Mouse (Mus musculus) cerebellum, adult 2 months (tissue): ENCODE measurements around the gene Large2.

Experiments used
- CTCF ChIP-seq: fragments of 200-500 bp; IDR thresholded peaks from 2 replicates; pipeline ENCODE4 v1.5.1; 2011; ENCODE audit warnings: low read depth, mild to moderate bottlenecking, control low read depth, low read length, moderate library complexity, borderline replicate concordance; ENCODE audit not compliant: insufficient read depth
- POLR2A ChIP-seq: fragments of 200-500 bp; IDR thresholded peaks from 2 replicates; pipeline ENCODE4 v1.6.1; 2011; ENCODE audit warnings: low read length, control low read depth, borderline replicate concordance; ENCODE audit not compliant: insufficient read depth

DNA sequence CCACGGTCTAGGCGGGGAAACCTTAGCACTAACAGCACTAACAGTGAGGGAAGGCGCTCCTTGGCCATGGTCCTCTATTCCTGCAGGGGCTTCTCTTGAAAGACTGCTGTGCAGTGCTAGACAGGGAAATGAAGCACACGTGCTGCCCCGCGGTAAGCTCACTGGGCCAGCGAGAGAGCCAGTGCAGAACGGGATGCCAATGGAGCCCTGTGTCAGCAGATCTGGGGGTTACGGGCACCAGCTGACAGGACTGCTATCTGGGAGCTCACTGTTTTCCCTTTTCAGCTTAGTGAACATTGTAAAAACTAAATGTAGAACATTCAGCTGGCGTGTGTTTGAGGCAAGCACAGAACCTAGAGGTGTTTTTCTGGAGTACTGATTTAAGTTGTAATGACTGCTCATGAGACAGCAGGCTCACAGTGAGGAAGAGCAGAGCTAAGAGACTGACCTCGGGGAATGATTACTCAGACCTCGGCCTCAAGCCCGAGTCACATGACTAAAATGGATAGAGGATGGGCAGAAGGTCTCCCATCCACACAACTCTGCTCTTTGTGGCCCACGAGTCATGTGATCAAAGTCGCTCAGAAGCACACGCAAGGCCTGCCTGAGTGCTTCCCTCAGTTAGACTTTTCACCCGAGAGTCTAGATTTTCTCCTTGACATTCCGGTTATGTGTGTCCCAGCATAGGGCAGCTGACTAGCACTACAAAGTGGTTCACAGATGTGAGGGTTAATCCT, 33.8 kb upstream of the Large2 start:
- TF ChIP-seq CTCF = no peak
- no peak for TF ChIP-seq POLR2A
